Mouse (Mus musculus) megakaryocyte, embryonic 14.5 days (primary cell): Measurements from ENCODE around the gene Babam2.

Experiments used
- FLI1 ChIP-seq: IDR thresholded peaks from 2 replicates; pipeline ENCODE4 v1.6.1; 2012; ENCODE audit warnings: low read length, inconsistent platforms, mixed read lengths
- GATA1 ChIP-seq: IDR thresholded peaks from 3 replicates; pipeline ENCODE4 v1.6.1; 2012; ENCODE audit warnings: mixed read lengths, low read length, inconsistent platforms, borderline replicate concordance

DNA sequence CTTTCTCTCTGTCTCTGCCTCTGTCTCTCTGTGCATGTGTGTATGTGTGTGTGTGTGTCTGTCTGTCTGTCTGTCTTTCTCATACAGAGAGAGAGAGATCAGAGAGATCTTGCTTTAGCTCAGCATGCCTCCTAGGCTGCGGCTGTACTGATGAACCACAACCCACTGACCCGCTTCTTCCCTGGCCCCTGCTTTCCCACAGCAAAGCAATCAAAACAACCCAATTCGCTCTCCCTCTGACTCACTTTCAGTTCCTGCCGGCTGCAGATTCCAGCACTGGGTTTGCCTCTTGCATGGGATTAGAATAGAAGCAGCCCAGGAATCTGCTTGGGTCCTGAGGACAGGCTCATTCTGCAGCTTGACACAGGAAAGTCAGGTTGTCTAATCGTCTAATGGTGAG is 392.0 kb downstream of the Babam2 start:
- no peak for TF ChIP-seq GATA1
- no peak for TF ChIP-seq FLI1
